Mouse (Mus musculus): Measurements from ENCODE around the gene Inhbe.

Inhbe gene

DNA sequence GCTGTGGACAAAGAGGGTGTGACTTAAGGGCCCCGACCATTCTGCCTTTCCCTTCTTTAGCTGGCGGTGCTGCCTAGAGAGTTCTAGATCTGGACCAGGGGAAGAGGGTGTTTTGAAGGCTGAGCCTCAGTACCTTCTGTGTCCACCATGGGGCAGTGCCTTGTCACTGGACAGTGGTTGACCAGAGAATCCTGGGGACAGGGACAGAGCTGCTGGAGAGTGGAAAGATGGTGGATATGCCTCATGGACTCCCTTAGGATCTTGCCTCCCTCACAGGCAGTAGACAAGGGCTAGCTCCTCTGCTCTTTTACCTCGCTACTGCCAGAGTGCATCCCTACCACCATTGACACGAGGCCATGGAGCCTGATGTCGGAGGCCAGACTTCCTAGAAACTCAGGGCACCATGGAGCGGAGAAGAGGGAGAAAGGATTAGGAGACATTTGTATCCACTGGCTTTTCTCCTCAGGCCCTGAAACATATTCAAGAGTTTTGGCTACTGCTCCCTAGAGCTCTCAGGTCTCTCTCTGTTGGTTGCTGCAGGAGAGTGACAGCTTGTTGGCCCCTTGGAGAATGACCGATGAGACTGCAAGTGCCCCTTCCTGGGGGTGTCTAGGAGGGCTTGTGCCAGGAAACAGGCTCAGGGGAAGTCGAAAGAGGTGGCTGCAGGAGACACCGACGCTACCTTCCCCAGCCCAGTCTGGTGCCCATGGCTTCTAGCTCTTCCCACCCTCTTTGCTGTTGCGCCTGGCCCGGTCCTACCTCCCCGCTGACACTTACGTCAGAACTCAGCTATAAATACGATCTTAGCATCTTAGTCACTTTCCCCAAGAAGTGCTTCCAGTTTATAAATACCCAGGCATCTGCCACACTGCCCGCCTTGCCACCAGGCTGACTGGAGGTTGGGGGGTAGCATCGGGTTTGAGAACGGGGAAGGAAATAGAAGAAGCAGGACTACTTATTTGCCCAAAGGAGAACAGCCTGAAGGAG is at the start of gene Inhbe:
Inhbe (minus strand) TSS at position 503 of the 987 bp plus-strand sequence.
- DNase-seq (ENCODE audit: low spot score), result no peak

DNA sequence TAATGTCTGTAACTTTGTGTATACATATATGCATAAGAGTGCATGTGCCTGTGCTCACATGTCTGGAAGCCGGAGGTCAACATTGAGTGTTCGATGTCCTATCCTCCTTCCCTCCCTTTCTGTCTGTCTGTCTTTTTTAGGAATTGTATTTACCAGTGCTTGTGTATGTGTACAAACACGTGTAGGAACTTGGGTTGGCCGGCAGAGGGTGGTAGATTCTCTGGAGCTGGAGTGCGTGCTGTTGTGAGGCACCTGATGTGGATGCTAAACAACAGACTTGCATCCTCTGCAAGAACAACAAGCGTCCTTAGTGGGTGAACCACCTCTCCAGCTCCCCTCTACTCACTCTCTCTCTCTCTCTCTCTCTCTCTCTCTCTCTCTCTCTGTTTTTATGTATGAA is 37.6 kb upstream of the Inhbe start:
- no peak for DNase-seq (ENCODE audit: low spot score)

DNA sequence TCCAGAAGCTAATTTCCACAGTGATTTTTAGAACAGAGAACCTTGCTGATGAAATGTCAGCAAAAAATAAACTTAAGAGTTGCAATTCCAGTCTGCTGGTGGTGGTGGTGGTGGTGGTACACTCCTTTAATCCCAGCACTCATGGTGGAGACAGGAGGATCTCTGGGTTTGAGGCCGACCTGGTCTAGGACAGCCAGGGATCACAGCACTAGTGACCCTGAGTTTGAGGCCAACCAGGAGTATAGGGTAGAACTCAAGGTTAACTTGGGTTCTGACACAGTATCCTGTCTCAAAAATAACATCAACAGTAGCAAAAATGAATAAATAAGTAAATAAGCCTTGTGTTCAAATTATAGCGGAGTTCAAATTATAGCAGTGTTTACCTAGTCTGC is 27.5 kb upstream of the Inhbe start:
- DNase-seq (ENCODE audit: low spot score), result no peak

DNA sequence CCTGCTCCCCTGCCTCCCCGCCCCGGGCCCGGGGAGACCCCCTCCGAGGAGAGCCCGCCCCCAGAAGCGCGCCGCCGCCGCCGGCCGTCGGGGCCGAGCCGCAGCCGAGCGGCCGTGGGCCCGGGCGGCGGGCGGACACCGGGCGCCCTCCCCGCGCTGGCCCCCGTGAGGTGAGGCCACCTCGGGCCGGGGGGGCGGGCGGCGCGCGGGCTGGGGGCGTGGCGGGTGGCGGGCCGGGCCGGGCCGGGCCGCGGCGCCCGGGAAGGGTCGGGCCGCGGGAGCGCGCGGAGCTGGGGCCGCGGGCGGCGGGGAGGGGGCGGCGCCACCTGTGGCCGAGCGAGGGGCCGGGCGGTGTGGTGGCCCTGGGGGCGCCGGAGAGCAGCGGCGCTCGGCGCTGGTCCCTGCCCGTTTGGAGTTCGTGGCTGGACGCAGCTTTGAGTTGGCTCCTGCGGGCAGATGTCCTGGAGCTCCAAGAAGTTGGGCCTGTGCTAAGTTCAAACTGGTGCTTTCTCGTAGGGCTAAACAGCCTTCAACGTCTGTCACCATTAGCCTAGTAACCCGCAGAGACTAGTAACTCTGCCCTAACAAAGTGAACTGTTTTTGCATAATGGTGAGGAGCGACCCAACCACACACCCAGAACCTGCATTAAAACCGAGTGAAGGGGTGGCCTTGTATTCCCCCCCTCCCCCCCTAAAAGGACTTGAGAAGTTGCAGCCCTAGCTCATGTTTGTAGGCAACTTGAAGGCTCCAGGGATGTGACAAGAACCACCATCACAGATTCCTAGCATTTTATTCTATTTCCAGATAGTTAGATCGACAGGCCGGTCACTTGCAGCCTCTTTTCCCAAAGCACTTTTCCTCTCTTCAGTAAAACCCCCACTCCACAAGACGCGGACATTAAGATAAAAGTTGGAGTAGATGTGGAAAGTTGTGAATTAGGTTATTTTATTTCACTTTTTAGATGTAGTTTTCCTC is 26.8 kb upstream of the Inhbe start:
- DNase-seq (ENCODE audit: low spot score), result peak; percentile 5

DNA sequence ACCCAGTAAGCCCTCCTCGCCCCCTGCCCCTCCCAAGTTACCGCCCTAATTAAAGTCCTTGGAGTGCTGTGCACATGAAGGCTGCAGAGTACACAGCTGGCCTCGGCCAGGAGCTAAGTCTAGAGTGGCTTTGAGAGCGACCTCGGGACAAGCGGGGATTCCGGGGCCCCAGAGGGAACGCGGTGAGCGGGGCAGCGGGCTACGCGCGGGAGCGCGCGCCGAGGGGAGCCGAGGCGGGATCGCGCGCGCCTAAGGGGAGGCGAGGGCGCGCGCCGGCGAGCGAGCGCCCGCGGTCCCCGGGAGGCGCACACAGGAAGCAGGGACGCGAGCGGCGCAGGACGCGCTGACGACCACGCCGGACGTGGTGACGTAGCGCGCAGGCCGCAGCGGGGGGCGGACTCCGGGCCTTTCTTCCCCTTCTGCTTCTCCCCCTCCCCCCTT is 26.1 kb upstream of the Inhbe start, which contains the start of gene R3hdm2:
R3hdm2 (plus strand) TSS at position 77 of the 441 bp plus-strand sequence.
- DNase-seq (ENCODE audit: low spot score), result peak; percentile 63

DNA sequence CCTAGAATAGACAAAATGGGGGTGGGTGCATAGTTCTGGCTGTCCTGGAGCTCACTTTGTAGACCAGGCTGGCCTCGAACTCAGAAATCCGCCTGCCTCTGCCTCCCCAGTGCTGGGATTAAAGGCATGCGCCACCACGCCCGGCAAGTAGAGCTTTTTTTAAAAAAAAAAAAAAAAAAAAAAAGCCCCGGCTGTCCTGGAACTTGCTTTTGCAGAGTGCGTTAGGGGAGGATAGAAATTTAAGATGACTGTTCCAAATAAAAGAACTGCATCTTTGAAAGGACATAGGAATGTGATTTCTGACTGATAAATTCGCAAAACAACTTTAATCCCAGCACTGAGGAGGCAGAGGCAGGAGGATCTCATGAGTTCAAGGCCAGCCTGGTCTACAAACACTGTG is 25.4 kb upstream of the Inhbe start:
- DNase-seq (ENCODE audit: low spot score), result no peak

DNA sequence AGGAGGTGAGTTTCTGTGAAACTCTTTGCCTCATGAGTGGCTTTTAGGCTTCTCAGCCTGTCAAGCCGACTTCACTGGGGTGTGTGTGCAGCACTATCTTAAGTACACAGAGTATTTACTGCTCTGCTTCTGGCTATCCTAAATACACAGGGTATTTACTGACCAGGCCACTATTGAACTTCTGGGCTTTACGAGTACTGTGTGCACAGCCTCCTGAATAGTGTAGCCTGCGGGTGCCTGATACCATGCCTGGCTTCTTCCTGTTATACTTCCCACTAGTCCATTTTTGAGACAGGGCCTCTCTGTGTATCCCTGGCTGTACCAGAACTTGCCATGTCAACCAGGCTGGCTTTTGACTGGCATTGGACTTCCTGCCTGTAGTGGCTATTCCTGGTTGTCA is 23.5 kb upstream of the Inhbe start:
- DNase-seq (ENCODE audit: low spot score), result no peak

DNA sequence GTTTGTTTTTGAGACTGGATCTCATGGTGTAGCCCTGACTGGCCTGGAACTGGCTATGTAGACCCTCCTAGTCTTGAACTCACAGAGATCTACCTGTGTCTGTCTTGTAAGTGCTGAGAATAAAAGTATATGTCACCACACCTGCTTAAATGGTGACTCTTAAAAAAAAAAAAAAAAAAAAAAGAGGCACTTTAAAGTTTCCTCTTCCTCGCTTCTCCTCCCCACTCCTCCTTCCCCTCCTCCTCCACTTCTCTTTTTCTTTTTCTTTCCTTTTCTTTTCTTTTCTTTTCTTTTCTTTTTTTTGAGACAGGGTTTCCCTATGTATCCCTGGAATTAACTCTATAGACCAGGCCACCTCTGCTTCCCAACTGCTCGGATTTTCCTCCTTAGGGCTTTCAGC is 16.8 kb upstream of the Inhbe start:
- no peak for DNase-seq (ENCODE audit: low spot score)

DNA sequence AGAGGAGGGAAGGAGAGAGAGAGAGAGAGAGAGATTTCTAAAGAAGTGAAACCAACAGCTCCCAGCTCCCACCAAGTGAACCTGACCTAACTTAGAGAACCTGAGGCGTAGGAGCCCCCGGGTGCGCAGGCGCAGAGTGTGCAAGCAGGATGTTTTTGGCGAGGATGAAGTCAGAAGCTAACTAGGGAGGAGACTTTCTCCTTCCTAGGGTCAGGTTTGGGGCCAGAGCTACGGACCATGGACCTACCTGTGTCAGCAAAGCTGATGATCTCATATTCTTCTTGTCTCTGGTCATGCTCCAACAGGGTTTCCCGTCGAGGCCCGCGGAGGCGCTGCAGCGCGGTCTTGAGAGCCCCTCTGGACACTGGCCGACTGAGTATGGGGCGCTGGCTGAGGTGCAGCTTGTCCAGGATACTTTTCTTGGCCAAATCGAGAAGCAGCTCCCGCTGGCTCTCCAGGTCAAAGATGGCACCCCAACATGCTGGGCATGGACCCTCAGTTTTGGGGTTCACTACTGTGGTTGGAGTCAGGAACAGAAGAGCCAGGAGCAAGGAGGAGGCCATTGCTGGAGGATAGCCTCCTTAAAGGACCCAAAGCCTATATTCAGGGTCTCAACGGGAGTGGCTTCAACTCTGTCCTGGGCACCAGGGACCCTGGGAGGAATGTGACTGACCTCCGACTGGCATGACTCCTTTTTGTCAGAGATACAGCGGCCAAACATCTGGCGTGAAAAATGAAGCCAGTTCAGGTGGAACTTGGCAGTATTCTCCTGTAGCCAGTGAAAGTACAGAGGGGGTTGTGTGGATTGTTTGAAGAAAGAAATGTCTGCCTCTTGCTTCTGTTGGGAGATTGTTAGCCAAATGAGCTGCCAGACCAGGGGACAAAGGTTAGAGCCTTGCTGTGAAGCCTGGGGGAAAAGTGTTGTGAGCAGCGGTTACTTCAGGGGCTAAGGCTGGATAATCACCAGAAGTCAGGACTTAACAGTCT is 15.9 kb upstream of the Inhbe start, which contains the start of gene Inhbc:
Inhbc (minus strand) TSS at position 598 of the 987 bp plus-strand sequence.
- no peak for DNase-seq (ENCODE audit: low spot score)

DNA sequence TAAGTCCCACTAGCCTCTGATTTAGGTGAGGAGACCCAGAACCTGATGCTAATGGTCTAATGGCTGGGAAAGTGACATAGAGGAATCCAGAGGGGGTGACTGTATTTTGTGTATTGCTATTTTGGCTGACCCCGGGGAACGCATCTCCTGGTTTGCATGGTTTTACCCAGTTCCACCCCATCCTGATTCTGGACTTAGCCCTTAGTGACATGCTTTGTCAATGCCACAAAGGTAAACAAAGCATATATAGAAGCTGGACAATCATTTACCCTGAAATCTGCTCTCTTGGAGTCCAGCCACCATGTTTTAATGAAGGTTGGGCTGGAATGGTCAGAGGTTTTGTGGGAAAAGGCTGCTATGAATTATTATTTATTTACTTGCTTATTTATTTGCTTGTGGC is 14.1 kb upstream of the Inhbe start:
- DNase-seq (ENCODE audit: low spot score), result no peak

DNA sequence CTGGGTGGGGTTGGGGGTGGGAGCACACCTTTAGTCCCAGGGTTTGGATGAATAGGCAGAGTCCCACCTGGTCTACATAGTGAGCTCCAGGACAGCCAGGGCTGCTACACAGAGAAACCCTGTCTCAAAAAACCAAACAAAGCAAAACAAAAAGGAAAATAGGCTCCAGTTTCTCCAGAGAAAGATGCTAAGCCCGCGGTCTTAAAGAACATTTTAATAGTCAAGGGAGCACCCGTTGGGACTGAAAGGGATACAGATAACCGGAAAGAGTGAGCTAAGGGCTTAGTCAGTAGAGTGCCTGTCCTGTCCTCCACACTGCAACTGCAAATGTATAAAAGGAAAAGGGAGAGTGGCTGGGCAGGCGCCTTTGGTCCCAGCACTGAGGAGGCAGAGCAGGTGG is 12.9 kb upstream of the Inhbe start:
- no peak for DNase-seq (ENCODE audit: low spot score)

DNA sequence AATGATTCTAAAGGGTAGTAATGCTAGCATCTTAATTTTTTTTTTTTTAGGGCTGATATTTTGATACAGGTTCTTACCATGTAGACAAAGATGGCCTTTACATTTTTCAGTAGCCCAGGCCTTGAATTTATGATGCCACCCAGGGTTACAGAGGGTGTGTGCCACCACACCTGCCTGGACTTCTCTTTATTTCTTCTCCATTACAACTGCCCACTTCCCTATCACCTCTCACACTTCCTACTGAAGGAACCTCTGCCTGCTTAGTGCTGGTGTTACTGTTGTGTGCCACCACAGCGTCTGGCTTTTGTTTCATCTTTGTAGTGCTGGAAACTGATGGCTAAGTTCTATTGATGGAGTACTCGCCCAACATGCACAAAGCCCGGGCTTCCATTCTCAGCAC is 6.5 kb upstream of the Inhbe start:
- no peak for DNase-seq (ENCODE audit: low spot score)

DNA sequence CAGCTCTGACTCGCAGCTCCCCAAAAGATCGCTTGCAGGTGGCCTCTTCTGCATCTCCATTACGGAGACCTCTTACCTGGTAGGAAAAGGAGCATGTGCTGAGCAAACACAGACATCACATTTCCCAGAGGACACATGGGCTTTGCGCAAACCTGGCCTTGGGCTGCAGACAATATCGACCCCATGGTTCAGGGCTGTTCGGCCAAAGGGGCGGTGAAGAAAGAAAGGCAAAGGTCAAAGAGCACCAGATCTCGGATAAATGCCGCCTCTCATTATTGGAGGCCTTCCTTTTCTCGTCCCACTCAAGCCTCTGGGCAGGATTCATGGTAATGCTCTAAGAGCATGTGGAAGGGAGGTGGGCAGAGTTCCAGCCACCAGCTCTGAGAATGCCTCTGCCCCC is 1.1 kb upstream of the Inhbe start:
- DNase-seq (ENCODE audit: low spot score), result no peak

DNA sequence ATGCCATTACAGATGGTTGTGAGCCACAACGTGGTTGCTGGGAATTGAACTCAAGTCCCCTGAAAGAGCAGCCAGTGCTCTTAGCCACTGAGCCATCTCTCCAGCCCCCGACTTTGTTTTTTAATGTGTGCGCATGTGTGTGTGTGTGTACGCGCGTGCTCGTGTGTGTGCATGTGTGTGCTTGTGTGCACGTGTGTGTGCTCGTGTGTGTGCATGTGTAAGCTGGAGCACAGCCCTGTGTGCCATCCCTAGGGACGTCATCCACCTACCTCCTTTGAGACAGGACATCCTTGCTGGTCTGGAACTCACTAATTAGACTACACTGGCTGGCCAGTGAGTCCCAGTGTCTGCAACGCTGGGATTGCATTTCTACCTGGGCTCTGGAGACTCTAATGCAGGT is 1.4 kb downstream of the Inhbe start:
- DNase-seq (ENCODE audit: low spot score), result no peak

DNA sequence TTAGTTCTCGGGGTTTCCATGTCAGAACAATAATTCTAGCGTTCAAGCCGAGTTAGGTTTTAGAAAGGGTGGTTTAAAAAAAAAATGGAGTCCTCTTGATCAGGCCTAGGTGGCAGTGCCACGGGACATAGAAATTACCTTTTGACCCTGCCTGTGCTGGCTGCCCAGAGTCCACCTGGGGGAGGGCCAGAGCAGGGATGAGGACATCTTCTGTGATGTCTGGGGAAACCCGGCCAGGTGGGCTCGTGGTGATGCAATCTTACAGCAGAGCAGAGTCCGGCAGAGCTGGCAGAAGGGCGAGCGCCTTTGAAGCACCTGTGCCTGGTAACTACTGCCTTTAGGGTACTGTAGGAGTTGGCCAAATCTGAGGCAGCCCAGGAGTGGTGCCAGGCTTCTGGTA is 2.0 kb downstream of the Inhbe start:
- DNase-seq (ENCODE audit: low spot score), result no peak

DNA sequence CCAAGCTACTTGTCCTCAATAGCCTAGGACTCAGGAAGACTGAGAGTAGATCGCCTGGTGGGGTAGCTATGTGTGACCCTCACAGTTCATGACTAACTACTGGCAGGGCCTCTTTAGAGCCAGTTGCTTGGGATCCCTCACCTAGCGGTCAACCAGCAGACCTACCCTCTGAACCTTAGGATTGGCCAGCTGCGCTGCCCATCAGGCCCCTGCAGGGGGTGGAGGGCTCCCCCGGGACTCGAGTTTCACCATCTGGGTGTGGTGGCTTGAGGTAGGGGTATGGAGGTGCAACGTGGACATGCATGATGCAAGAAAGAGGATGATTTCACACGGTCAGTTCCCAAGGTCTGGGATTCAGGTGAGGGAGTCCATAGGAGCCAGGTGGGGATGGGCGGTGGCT is 2.5 kb downstream of the Inhbe start:
- no peak for DNase-seq (ENCODE audit: low spot score)

DNA sequence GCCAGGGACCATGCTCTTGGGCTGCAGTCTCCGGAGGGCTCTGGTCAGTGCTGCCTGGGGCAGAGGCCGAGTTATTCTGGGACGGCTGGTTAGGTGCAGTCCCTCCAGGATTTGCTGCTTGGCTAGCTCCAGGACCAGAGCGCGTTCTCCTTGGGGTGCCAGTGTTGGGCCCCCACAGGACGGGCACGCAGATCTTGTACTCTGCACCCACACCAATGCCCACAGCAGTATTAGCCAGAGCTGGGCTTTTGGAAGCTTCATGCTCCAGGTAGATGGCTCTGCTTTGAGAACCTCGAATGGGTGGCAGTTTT is 3.0 kb downstream of the Inhbe start:
- no peak for DNase-seq (ENCODE audit: low spot score)

DNA sequence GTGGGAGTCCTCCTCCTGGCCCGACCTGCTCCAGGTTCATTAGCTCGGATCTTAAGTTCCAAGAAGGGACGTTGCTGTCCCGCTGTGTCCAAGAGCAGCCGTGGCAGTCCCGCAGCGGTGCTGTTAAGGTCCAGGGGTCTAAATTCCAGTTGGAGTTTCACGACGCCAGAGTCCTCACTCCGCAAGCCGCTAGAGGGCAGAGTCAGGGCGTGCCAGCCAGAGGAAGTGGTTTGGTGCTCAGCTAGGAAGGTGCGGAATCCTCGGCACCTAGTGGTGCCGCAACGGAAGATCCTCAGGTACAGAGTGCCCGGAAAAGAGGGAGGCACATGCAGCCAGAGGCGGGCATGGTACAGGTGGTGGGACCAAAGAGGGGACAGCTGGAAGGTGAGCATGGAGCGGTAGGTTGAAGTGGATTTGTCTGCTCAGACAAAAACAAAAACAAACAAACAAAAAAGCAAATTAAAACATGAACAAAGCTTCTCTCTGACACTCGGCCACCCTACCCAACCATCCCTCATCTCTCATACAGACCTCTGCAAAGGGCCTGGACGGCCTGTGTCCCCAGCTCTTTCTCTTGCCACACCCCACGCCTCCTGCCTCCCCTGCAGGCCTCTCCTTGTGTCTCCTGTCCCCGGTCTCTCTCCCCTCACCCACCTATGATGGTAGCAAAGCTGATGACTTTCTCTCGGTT is 3.5 kb downstream of the Inhbe start:
- no peak for DNase-seq (ENCODE audit: low spot score)

DNA sequence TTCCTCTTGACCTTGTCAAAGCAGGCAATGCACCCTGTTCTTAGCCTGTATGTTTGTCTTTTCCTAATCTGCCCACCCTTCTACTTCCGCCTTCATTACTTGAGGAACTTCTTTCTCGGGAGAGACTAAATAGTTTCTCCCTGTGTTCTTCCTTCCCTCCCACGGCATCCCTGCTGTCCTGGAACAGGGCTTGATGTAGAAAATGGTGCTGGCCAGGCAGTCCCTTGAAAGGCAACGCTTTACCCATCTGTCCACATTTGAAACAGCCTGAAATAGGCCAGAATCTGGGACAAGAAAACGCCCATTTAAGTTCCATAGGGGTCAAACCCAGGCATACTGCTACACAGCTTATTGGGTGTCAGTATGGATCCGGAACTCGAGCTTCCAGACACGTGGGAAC is 4.4 kb downstream of the Inhbe start:
- DNase-seq (ENCODE audit: low spot score), result no peak

DNA sequence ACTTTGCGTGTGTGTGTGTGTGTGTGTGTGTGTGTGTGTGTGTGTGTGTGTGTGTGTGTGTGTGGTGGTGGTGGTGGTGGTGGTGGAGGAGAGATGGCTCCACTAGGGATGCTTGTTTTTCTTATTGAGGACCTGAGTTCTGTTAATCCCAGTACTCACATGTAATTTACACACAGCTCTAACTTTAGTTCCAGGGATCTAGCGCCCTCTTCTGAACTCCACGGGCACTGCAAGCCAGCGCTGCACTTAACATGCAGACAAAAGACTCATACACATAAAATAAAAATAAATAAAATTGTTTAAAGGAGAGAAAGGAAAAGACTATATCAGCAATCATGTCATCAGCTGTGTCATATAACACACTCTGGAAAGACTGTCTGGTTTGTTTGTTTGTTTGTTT is 5.3 kb downstream of the Inhbe start:
- DNase-seq (ENCODE audit: low spot score), result no peak

DNA sequence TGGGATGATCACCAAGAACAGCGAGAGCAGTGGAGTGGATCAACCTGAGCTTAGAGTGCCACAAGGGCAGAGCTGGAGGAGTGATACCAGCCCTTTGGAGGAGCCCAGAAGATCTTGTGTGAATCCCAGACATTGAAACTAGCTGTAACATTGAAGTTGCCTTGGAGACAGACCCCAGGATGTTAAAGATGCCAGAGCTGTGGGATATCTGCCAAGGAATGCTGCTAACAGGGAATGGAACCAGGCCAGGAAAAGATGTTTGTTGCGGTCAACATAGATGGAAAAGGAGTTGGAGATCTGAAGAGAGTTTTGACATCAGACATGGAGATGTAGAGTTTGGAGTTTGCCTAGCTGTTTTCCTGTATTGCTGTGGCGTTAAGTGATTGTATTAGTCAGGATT is 8.0 kb downstream of the Inhbe start:
- no peak for DNase-seq (ENCODE audit: low spot score)
